Mouse (Mus musculus) stomach, postnatal 0 days (tissue): ENCODE measurements around the gene Pabpc4.

Experiments used
- CTCF ChIP-seq: IDR thresholded peaks from 2 replicates; pipeline ENCODE4 v1.5.1; 2016; ENCODE audit warnings: antibody characterized with exemption, low read depth, mild to moderate bottlenecking, moderate library complexity
- EP300 ChIP-seq: optimal IDR thresholded peaks from 2 replicates; pipeline ENCODE3; 2016; ENCODE audit warnings: antibody characterized with exemption

DNA sequence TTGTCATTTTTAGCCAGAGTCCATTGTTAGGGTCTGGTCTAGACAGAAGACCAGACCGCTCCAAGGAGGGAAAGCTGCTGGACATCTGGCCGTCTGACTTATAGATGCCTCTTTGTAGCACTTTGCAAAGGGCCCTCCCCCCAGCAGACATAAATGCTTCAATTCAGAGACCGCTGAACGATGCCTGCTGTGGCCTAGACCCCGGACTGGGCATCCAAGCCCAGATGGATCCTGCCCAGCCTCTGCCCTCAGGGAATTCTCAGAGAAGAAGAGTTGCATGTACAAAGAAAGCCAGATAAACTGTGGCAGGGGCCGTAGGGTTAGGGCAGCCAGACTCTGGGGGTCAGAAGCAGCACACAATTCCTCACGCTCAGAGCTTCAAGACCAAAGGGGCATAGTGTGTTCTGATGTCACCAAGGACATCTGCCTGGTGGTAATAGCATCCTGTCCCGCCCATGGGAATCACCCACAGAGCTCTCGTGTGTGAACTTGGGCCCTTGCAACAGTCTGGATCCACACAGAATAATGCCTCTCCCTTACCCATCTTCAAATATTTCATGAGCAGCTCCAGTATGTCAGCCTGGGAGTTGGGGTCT lies 26.2 kb upstream of the Pabpc4 start:
- TF ChIP-seq CTCF: no peak
- no peak for TF ChIP-seq EP300
